Mouse (Mus musculus) C2C12 (cell line): ENCODE measurements at regions not wholly inside any gene's neighbourhood (a gene's known extent, or its start where the extent isn't known, plus 50 kb on each side); places are given as distances from the start of the nearest gene placed in this dataset.

Source experiments
- H3K27me3 ChIP-seq: one replicate; pipeline ENCODE4 v1.6.1; 2011; ENCODE audit not compliant: control insufficient read depth, insufficient read depth, insufficient read length
- H3K36me3 ChIP-seq: one replicate; pipeline ENCODE4 v1.6.1; 2011; ENCODE audit not compliant: control insufficient read depth, insufficient read depth
- H3K4me3 ChIP-seq: one replicate; pipeline ENCODE4 v1.5.1; 2011; ENCODE audit warnings: mild to moderate bottlenecking, control low read depth; ENCODE audit not compliant: poor library complexity, insufficient read depth, severe bottlenecking
- H3K79me2 ChIP-seq: one replicate; pipeline ENCODE4 v1.6.1; 2011; ENCODE audit not compliant: control insufficient read depth, insufficient read depth
- H3K79me3 ChIP-seq: one replicate; pipeline ENCODE4 v1.6.1; 2011; ENCODE audit warnings: low read depth, control low read depth
- H3ac ChIP-seq: one replicate; pipeline ENCODE3; 2011; ENCODE audit warnings: low read depth; ENCODE audit not compliant: control insufficient read depth, insufficient read length
- CEBPB ChIP-seq: IDR thresholded peaks from one replicate; pipeline ENCODE4 v1.6.1; 2011; ENCODE audit warnings: low read depth, mild to moderate bottlenecking, control low read depth, moderate library complexity
- CTCF ChIP-seq: IDR thresholded peaks from one replicate; pipeline ENCODE4 v1.5.1; 2011; ENCODE audit not compliant: control insufficient read depth, insufficient read depth, insufficient read length
- FOSL1 ChIP-seq: IDR thresholded peaks from one replicate; pipeline ENCODE4 v1.8.0; 2011; ENCODE audit warnings: mild to moderate bottlenecking, low read length; ENCODE audit not compliant: poor library complexity, insufficient read depth, severe bottlenecking
- MAX ChIP-seq: IDR thresholded peaks from one replicate; pipeline ENCODE4 v1.6.1; 2011; ENCODE audit warnings: mild to moderate bottlenecking, control low read depth
- MYOD1 ChIP-seq: IDR thresholded peaks from one replicate; pipeline ENCODE4 v1.6.1; 2011; ENCODE audit warnings: low read depth; ENCODE audit not compliant: control insufficient read depth, insufficient read length
- MYOG ChIP-seq: IDR thresholded peaks from one replicate; pipeline ENCODE4 v1.6.1; 2011; ENCODE audit not compliant: control insufficient read depth, insufficient read length; ENCODE audit errors: extremely low read depth
- USF1 ChIP-seq: IDR thresholded peaks from one replicate; pipeline ENCODE4 v1.6.1; 2011; ENCODE audit warnings: low read depth, mild to moderate bottlenecking, control low read depth, moderate library complexity

GRCm38 (mm10) chr3:33911559-33911958 is 67.4 kb upstream of the Ccdc39 start:
- no peaks in the 10 kb centered on the region for H3K79me2 ChIP-seq
- no peak overlapping the region for H3ac ChIP-seq
- no peaks in the 10 kb centered on the region for H3K79me3 ChIP-seq
- TF ChIP-seq CTCF (no peak), FOSL1 (no peak)
- H3K4me3 ChIP-seq = no peak overlapping the region
- no peaks in the 10 kb centered on the region for H3K36me3 ChIP-seq
- H3K27me3 ChIP-seq = no peaks in the 10 kb centered on the region

DNA sequence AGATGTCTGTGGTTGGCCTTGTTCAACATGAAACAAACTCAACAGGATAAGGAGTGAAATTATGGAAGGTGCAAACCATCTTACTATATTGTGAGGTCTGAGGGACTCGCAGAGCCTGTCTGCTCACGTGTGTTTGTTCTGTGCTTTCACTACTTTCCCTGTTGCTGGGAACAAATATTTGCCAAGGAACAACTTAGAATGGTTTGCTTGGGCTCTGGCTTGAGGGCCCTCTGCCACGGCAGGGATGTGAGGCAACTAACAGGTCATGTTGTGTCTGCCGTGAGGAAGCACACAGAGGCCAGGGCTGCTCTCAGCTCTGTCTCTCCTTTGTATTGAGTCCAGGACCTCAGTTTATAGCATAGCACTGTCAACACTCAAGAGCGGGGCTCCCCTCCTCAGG is 69.4 kb upstream of the Ccdc39 start:
- H3ac ChIP-seq = no peak overlapping the region
- no peaks in the 10 kb centered on the region for H3K79me3 ChIP-seq
- TF ChIP-seq USF1 = no peak
- TF ChIP-seq MYOG = no peak
- no peak for TF ChIP-seq CEBPB
- no peak for TF ChIP-seq MYOD1
- TF ChIP-seq CTCF = no peak
- TF ChIP-seq MAX = no peak
- TF ChIP-seq FOSL1 = no peak
- no peaks in the 10 kb centered on the region for H3K27me3 ChIP-seq
- H3K4me3 ChIP-seq = no peak overlapping the region
- H3K79me2 ChIP-seq = no peaks in the 10 kb centered on the region
- H3K36me3 ChIP-seq = no peaks in the 10 kb centered on the region

- H3K79me3 ChIP-seq = no peaks in the 10 kb centered on the region
- H3K27me3 ChIP-seq = no peaks in the 10 kb centered on the region
- H3ac ChIP-seq = no peak overlapping the region
- H3K4me3 ChIP-seq = no peak overlapping the region
- TF ChIP-seq FOSL1 (no peak), CTCF (no peak), MYOD1 (no peak), MYOG (no peak), CEBPB (no peak), MAX (no peak), USF1 (no peak)
- H3K36me3 ChIP-seq = no peaks in the 10 kb centered on the region
- no peaks in the 10 kb centered on the region for H3K79me2 ChIP-seq
These were observed 70.3 kb upstream of the Ccdc39 start for GRCm38 (mm10) chr3:33914386-33914785.

DNA sequence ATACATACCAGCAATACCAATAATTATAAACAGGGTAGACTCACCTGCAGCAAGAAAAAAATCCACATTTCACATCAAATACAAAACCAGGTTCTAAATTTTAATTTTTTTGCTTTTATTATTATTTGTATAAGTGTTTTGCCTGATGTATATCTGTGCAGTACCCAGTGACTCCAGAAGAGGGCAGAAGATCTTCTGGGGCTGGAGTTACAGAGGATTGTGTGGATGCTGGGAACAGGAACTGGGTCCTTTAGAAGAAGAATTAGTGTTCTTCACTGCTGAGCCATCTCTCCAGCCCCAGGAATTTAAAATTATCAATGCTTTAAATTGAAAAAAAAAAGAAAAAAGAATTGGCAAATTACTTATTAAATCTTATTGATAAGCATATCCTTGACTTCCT is 71.7 kb upstream of the Ccdc39 start:
- Histone ChIP-seq H3ac (no peak overlapping the region), H3K36me3 (no peaks in the 10 kb centered on the region), H3K79me3 (no peaks in the 10 kb centered on the region), H3K27me3 (no peaks in the 10 kb centered on the region), H3K79me2 (no peaks in the 10 kb centered on the region), H3K4me3 (no peak overlapping the region)
- TF ChIP-seq CEBPB (no peak), FOSL1 (no peak), CTCF (no peak), USF1 (no peak), MYOG (no peak), MYOD1 (no peak), MAX (no peak)

DNA sequence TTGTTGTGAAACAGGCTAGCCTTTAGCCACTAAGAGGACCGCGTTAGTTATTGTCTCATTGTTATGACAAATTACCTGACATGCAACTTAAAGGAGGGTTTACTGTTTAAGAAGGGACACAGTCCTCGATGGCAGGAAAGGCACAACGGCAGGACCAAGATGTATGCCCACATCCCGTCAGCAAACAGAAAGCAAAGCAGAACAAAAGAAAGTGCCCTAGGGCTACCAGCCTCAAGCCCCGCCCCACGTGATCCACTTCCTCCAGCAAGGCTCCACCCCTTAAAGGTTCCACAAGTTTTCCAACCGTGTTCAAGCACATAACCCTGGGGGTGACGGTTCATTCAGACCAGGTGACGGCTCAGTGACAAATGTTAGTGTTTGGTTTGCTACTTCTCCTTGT is 72.2 kb upstream of the Ccdc39 start:
- no peaks in the 10 kb centered on the region for H3K79me2 ChIP-seq
- H3ac ChIP-seq = no peak overlapping the region
- TF ChIP-seq MAX (no peak), FOSL1 (no peak), MYOD1 (no peak), USF1 (no peak)
- no peaks in the 10 kb centered on the region for H3K79me3 ChIP-seq
- no peaks in the 10 kb centered on the region for H3K27me3 ChIP-seq
- H3K4me3 ChIP-seq = no peak overlapping the region
- no peaks in the 10 kb centered on the region for H3K36me3 ChIP-seq

- Histone ChIP-seq H3K36me3 (no peaks in the 10 kb centered on the region), H3K4me3 (no peak overlapping the region), H3K79me2 (no peaks in the 10 kb centered on the region), H3K79me3 (no peaks in the 10 kb centered on the region), H3ac (no peak overlapping the region), H3K27me3 (no peaks in the 10 kb centered on the region)
- TF ChIP-seq CEBPB (no peak), CTCF (no peak), MAX (no peak), USF1 (no peak), MYOG (no peak), MYOD1 (no peak)
These were observed 72.7 kb upstream of the Ccdc39 start for GRCm38 (mm10) chr3:33916818-33917217.
